Mouse (Mus musculus) neural tube, embryonic 14.5 days (tissue): Measurements from ENCODE around the gene Zfp507. TPM values are rescaled to one million over a fixed set of nuclear protein-coding genes. Genes with fewer than 3 reads are reported as not detected.
A peak's percentile ranks its signal among the peaks of the same experiment; 100 is the strongest.

ENCODE experiments used
- ATAC-seq: fragments of 200-750 bp; cut with Nextera tagmentation; 2 replicates; pipeline ENCODE4 v1.8.0; 2017; ENCODE audit warnings: low read depth, mild to moderate bottlenecking, moderate TSS enrichment, moderate library complexity
- H3K27ac ChIP-seq: fragments of 300-500 bp; sonication (generic); 2 replicates; pipeline ENCODE4 v1.5.1; 2014; ENCODE audit warnings: low read depth, mild to moderate bottlenecking, control low read depth, low read length, moderate library complexity, mixed read lengths
- H3K27me3 ChIP-seq: fragments of 300-500 bp; sonication (generic); 2 replicates; pipeline ENCODE4 v1.6.1; 2014; ENCODE audit warnings: low read length; ENCODE audit not compliant: control insufficient read depth, insufficient read depth
- H3K36me3 ChIP-seq: fragments of 300-500 bp; sonication (generic); 2 replicates; pipeline ENCODE4 v1.6.1; 2014; ENCODE audit warnings: low read length, mixed read lengths; ENCODE audit not compliant: control insufficient read depth, insufficient read depth
- H3K4me1 ChIP-seq: fragments of 300-500 bp; sonication (generic); 2 replicates; pipeline ENCODE4 v1.6.1; 2014; ENCODE audit warnings: low read length; ENCODE audit not compliant: control insufficient read depth, insufficient read depth
- H3K4me2 ChIP-seq: fragments of 300-500 bp; sonication (generic); 2 replicates; pipeline ENCODE4 v1.6.1; 2014; ENCODE audit warnings: mild to moderate bottlenecking, low read depth, low read length, control low read depth
- H3K4me3 ChIP-seq: fragments of 300-500 bp; sonication (generic); 2 replicates; pipeline ENCODE4 v1.5.1; 2014; ENCODE audit warnings: low read depth, low read length, control low read depth, mixed read lengths
- H3K9ac ChIP-seq: fragments of 300-500 bp; sonication (generic); replicated peaks from 2 replicates; pipeline ENCODE4 v1.6.1; 2014; ENCODE audit warnings: low read depth, mild to moderate bottlenecking, control low read depth, low read length, mixed read lengths
- H3K9me3 ChIP-seq: fragments of 300-500 bp; sonication (generic); 2 replicates; pipeline ENCODE4 v1.6.1; 2016; ENCODE audit warnings: low read length; ENCODE audit not compliant: control insufficient read depth
- WGBS: fragments of 180-500 bp; shearing (Covaris S2); extraction: QIAGEN DNeasy Blood & Tissue Kit; methylation state at CpG from one replicate; pipeline ENCODE4 v1.1.7; 2014; 5-methylcytosine and 5-hydroxymethylcytosine counted together
- polyA plus RNA-seq: library from polyadenylated mRNA; unstranded; fragments of >200 nt; fragmentation: Nextera tagmentation; extraction: Ambion mirVana; gene quantifications from 2 replicates; pipeline ENCODE4 v1.2.1, GENCODE M21; 2014

Gene Zfp507
- polyA plus RNA-seq, 1 experiment from 2014 or later = 18.0 TPM

- H3K4me2 ChIP-seq = no peak overlapping the region
- no peak overlapping the region for H3K27ac ChIP-seq
- no peak overlapping the region for H3K9ac ChIP-seq
- no peaks in the 10 kb centered on the region for H3K9me3 ChIP-seq
- H3K4me3 ChIP-seq = no peak overlapping the region
- no peaks in the 10 kb centered on the region for H3K27me3 ChIP-seq
- H3K4me1 ChIP-seq = no peaks in the 10 kb centered on the region
- no peaks in the 10 kb centered on the region for H3K36me3 ChIP-seq
- no peak for ATAC-seq
- 93% methylated on average over 11 of the region's 11 CpGs for WGBS
Observed at GRCm38 (mm10) chr7:35764461-35764860, 38.3 kb downstream of the Zfp507 start.

DNA sequence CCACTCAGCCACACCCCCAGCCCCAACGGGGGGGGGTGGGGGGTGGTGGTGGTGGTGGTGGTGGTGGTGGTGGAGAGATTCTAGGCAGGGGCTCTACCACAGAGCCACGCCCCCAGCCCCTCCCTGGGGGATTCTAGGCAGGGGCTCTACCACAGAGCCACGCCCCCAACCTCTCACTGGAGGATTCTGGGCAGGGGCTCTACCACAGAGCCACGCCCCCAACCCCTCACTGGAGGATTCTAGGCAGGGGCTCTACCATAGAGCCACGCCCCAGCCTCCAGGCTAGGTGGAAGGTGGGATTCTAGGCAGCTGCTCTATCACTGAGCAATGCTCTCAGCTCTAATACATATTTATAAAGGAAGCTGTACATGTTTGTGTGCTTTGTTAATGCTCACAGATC, 41.0 kb downstream of the Zfp507 start:
- Histone ChIP-seq H3K4me3 (no peak overlapping the region), H3K4me2 (no peak overlapping the region), H3K27me3 (no peaks in the 10 kb centered on the region), H3K9me3 (no peaks in the 10 kb centered on the region), H3K4me1 (no peaks in the 10 kb centered on the region), H3K27ac (no peak overlapping the region), H3K36me3 (no peaks in the 10 kb centered on the region), H3K9ac (no peak overlapping the region)
- ATAC-seq = no peak
- 61% methylated on average over 5 of the region's 5 CpGs for WGBS

GRCm38 (mm10) chr7:35759602-35760001, 43.2 kb downstream of the Zfp507 start:
- Histone ChIP-seq H3K36me3 (no peaks in the 10 kb centered on the region), H3K9me3 (no peaks in the 10 kb centered on the region), H3K27ac (no peak overlapping the region), H3K9ac (no peak overlapping the region), H3K27me3 (no peaks in the 10 kb centered on the region), H3K4me2 (no peak overlapping the region), H3K4me3 (no peak overlapping the region), H3K4me1 (no peaks in the 10 kb centered on the region)
- no peak for ATAC-seq
- 21% methylated on average over 2 of the region's 2 CpGs for WGBS

GRCm38 (mm10) chr7:35756510-35757440, 46.0 kb downstream of the Zfp507 start:
- no peaks in the 10 kb centered on the region for H3K9me3 ChIP-seq
- H3K4me2 ChIP-seq = no peak overlapping the region
- no peak for ATAC-seq
- no peaks in the 10 kb centered on the region for H3K27me3 ChIP-seq
- no peak overlapping the region for H3K9ac ChIP-seq
- 44% methylated on average over 14 of the region's 14 CpGs for WGBS
- no peaks in the 10 kb centered on the region for H3K36me3 ChIP-seq
- no peaks in the 10 kb centered on the region; the same call in 1 of the 2 replicates for H3K4me1 ChIP-seq
- no peak overlapping the region for H3K4me3 ChIP-seq
- H3K27ac ChIP-seq = no peak overlapping the region

DNA sequence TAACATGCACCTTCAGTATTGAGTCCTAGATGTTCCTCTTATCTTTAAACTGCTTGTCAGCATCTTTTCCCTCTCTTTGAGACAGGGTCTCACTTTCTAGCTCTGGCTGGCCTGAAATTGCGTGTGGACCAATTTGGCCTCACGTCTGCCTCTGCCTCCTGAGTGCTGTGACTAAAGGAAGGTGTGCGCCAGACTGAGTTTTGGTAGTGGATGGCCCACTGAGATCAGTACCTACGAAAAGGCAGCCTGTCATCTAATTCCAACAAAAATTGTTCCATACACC, 48.0 kb downstream of the Zfp507 start:
- WGBS = 72% methylated on average over 4 of the region's 4 CpGs
- peak overlapping the region; percentile 65 for H3K4me3 ChIP-seq
- peaks cover under 1% of the 10 kb centered on the region; the same call in 1 of the 2 replicates for H3K36me3 ChIP-seq
- H3K27me3 ChIP-seq = no peaks in the 10 kb centered on the region
- H3K9me3 ChIP-seq = no peaks in the 10 kb centered on the region
- ATAC-seq = no peak
- peak overlapping the region; percentile 98 for H3K4me2 ChIP-seq
- H3K9ac ChIP-seq = peak overlapping the region; percentile 69
- no peaks in the 10 kb centered on the region; the same call in 1 of the 2 replicates for H3K4me1 ChIP-seq
- H3K27ac ChIP-seq = peak overlapping the region; percentile 23

- peak within 1 kb of the TSS; percentile 98 for H3K4me2 ChIP-seq
- peaks cover 6% of the 10 kb centered on the region for H3K36me3 ChIP-seq
- under 1% methylated on average over 47 of the region's 70 CpGs for WGBS
- peak; percentile 98 for ATAC-seq
- H3K27ac ChIP-seq = peak within 1 kb of the TSS; percentile 30
- H3K27me3 ChIP-seq = no peaks in the 10 kb centered on the region
- H3K4me1 ChIP-seq = no peaks in the 10 kb centered on the region; the same call in 1 of the 2 replicates
- H3K4me3 ChIP-seq = peak within 1 kb of the TSS; percentile 65
- H3K9me3 ChIP-seq = no peaks in the 10 kb centered on the region
- peak within 1 kb of the TSS; percentile 69 for H3K9ac ChIP-seq
Observed at GRCm38 (mm10) chr7:35754033-35754885, 48.5 kb downstream of the Zfp507 start, which contains the start of gene Dpy19l3. Dpy19l3 (minus strand) TSS chr7:35754454.

DNA sequence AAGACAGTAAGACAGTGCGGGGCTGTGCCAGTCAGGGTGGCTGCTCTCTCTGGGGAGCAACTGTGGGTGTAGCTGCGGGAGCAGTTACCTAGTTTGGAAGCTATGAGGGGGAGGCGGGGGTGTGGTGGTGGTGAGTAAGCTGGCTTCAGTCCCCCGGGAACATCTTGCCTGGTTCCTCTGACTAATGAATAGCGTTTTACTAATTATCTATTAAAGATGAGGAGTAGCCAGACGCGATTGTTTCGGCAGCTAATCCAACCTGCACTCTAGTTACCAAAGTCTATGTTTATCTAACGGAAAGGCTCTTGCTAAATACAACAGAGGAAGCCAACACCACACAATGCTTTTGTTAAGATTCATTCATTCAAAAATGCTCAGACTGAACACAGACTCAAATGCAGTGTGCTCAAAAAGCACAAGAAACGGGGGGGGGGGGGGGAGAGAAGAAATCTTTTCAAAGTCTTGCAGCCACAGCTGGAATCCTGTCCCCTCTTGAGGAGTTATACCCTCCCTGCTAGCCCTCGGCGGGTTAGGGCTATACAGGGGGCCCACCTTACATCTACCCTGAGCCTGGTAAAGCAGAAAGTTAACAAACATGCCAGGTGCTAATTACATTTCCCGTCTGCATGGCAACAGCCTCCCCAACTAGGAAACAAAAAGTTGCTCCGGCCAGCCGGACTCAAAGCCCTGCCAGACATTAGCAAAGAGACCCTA, 49.3 kb downstream of the Zfp507 start:
- peak overlapping the region; percentile 69 for H3K9ac ChIP-seq
- ATAC-seq = peak; percentile 29; the same call in 1 of the 2 replicates
- H3K4me3 ChIP-seq = peak overlapping the region; percentile 65
- peaks cover 12% of the 10 kb centered on the region for H3K36me3 ChIP-seq
- H3K9me3 ChIP-seq = no peaks in the 10 kb centered on the region
- no peak overlapping the region for H3K27ac ChIP-seq
- 7% methylated on average over 15 of the region's 15 CpGs for WGBS
- H3K4me2 ChIP-seq = peak overlapping the region; percentile 98
- no peaks in the 10 kb centered on the region; the same call in 1 of the 2 replicates for H3K4me1 ChIP-seq
- no peaks in the 10 kb centered on the region for H3K27me3 ChIP-seq

- H3K4me1 ChIP-seq = no peaks in the 10 kb centered on the region; the same call in 1 of the 2 replicates
- H3K9ac ChIP-seq = no peak overlapping the region
- WGBS = 96% methylated on average over 9 of the region's 9 CpGs
- H3K36me3 ChIP-seq = peaks cover 26% of the 10 kb centered on the region
- H3K4me2 ChIP-seq = no peak overlapping the region
- H3K27ac ChIP-seq = no peak overlapping the region
- no peaks in the 10 kb centered on the region for H3K27me3 ChIP-seq
- no peak overlapping the region for H3K4me3 ChIP-seq
- no peak for ATAC-seq
- H3K9me3 ChIP-seq = no peaks in the 10 kb centered on the region
Observed at GRCm38 (mm10) chr7:35750873-35751272, 51.9 kb downstream of the Zfp507 start.
